Comparison of ENCODE assay signal across 10 mouse cellular contexts in the genomic region with DNA sequence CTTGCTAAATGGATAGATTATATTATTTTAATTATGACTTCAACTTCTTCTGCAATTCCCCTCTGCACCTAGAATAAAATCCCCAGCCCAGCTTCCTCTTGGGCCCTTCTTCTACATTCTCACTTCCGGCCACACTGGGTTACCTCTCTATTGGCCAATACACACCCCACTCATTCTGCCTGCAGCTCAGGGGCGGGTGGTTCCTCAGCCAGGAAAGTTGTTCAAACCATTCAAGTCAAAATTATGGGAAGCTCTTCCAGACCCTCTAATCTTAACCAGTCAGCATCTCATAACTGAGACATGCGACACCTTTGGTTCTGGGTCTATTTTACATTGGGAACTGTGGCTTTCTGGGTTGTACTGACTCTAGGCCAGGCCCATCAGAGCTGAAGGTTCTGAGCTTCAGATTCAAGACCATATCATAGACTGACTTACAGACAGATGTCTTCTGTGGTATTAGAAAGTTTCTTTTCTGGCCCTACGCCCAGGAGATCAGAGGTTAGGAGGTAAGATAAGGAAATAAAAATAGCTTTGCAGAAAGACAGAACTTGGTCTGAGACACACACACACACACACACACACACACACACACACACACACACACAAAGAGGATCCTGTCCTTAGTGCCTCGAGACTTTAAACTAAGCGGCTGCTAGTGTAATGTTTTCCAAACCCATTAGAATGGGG. TPM values are rescaled to one million over a fixed set of nuclear protein-coding genes. Genes with fewer than 3 reads are reported as not detected.
DNase-seq lines count a peak whose midpoint lies in the region; ATAC-seq and TF ChIP-seq lines count a peak whose summit lies in the region.
"Had no signal": no experiment of that assay in that cellular context is flagged by ENCODE, and none has a peak within 500 bp of the region (broad histone marks: within the 10 kb centered on the region; RNA-seq: fewer than 3 reads in every experiment).

No protein-coding gene starts in this region.

- 56% methylated on average over 6 of the region's 6 CpGs for WGBS in lung, embryonic 14.5 days
- 47% methylated on average over 6 of the region's 6 CpGs for WGBS in stomach, postnatal 0 days
- 89% methylated on average over 6 of the region's 6 CpGs for WGBS in midbrain, embryonic 14.5 days

- peaks cover 5% of the 10 kb centered on the region; the same call in 1 of the 2 replicates for H3K36me3 ChIP-seq in lung, embryonic 14.5 days (ENCODE audit: insufficient read depth)
- H3K36me3 ChIP-seq in stomach, postnatal 0 days (ENCODE audit: control insufficient read depth, insufficient read depth, low read length): no peaks in the 10 kb centered on the region
- H3K36me3 ChIP-seq in midbrain, embryonic 14.5 days (ENCODE audit: control insufficient read depth, insufficient read depth, low read length): no peaks in the 10 kb centered on the region
- H3K36me3 ChIP-seq: neural tube, embryonic 12.5 days had no signal

- peaks cover 12% of the 10 kb centered on the region for H3K4me1 ChIP-seq in lung, embryonic 14.5 days (ENCODE audit: insufficient read depth)
- H3K4me1 ChIP-seq in stomach, postnatal 0 days (replicated peaks; ENCODE audit: control insufficient read depth, insufficient read depth): 0 out of 2 replicates have a peak, but pooled peaks cover 3% of the 10 kb centered on the region
- H3K4me1 ChIP-seq in midbrain, embryonic 14.5 days (ENCODE audit: control insufficient read depth, insufficient read depth, low read length): peaks cover 21% of the 10 kb centered on the region

- peak; percentile 49 to 56 for DNase-seq in spleen, adult 18-20 months
- DNase-seq in spleen, adult 12 weeks (ENCODE audit: low spot score): no peak
- peak; percentile 69 to 81 for DNase-seq in heart, adult 9 months (ENCODE audit: low spot score in 2 of 2)
- peak; percentile 70 for DNase-seq in lung, embryonic 14.5 days
- peak; percentile 47 for DNase-seq in stomach, postnatal 0 days (ENCODE audit: low spot score)
- DNase-seq in midbrain, embryonic 14.5 days: no peak
- no peak for DNase-seq in cerebellum, postnatal 4 days (ENCODE audit: low spot score in 2 of 2)

- TF ChIP-seq CTCF in lung, embryonic 14.5 days (IDR thresholded peaks at IDR 0.05; ENCODE audit: low read depth): no peak
- no peak for TF ChIP-seq CTCF in stomach, postnatal 0 days (IDR thresholded peaks at IDR 0.05; ENCODE audit: low read depth)

- H3K4me3 ChIP-seq in lung, embryonic 14.5 days (ENCODE audit: low read depth, low read length): no peak overlapping the region
- no peak overlapping the region for H3K4me3 ChIP-seq in stomach, postnatal 0 days (ENCODE audit: low read depth, low read length)
- H3K4me3 ChIP-seq in midbrain, embryonic 14.5 days (replicated peaks; ENCODE audit: low read depth, low read length): no peak overlapping the region
- H3K4me3 ChIP-seq: erythroblast, embryonic 14.5 days; neural tube, embryonic 12.5 days had no signal

- H3K27ac ChIP-seq in lung, embryonic 14.5 days (ENCODE audit: low read depth): 0 out of 2 replicates have a peak overlapping the region, but pooled peaks have one; percentile 30
- peak overlapping the region; percentile 74 for H3K27ac ChIP-seq in stomach, postnatal 0 days (replicated peaks)
- H3K27ac ChIP-seq in midbrain, embryonic 14.5 days (replicated peaks; ENCODE audit: low read depth, low read length): no peak overlapping the region
- H3K27ac ChIP-seq: neural tube, embryonic 12.5 days had no signal

- H3K27me3 ChIP-seq in lung, embryonic 14.5 days (ENCODE audit: insufficient read depth, low read length): no peaks in the 10 kb centered on the region
- H3K27me3 ChIP-seq in stomach, postnatal 0 days (ENCODE audit: control insufficient read depth, insufficient read depth, low read length): no peaks in the 10 kb centered on the region
- no peaks in the 10 kb centered on the region for H3K27me3 ChIP-seq in midbrain, embryonic 14.5 days (ENCODE audit: control insufficient read depth, insufficient read depth, low read length)
- H3K27me3 ChIP-seq: neural tube, embryonic 12.5 days had no signal

- no peak for TF ChIP-seq EP300 in stomach, postnatal 0 days (optimal IDR thresholded peaks at IDR 0.05)

- H3K4me2 ChIP-seq in lung, embryonic 14.5 days: no peak overlapping the region
- no peak overlapping the region for H3K4me2 ChIP-seq in stomach, postnatal 0 days (replicated peaks; ENCODE audit: low read depth)
- H3K4me2 ChIP-seq in midbrain, embryonic 14.5 days (ENCODE audit: low read length): no peak overlapping the region
- H3K4me2 ChIP-seq: neural tube, embryonic 12.5 days had no signal

- H3K9me3 ChIP-seq in lung, embryonic 14.5 days (ENCODE audit: low read depth, low read length): no peaks in the 10 kb centered on the region
- H3K9me3 ChIP-seq in stomach, postnatal 0 days (ENCODE audit: control insufficient read depth, low read length): no peaks in the 10 kb centered on the region
- H3K9me3 ChIP-seq in midbrain, embryonic 14.5 days (ENCODE audit: control insufficient read depth, low read length): no peaks in the 10 kb centered on the region
- H3K9me3 ChIP-seq: neural tube, embryonic 12.5 days had no signal

- H3K9ac ChIP-seq in lung, embryonic 14.5 days: no peak overlapping the region
- no peak overlapping the region for H3K9ac ChIP-seq in stomach, postnatal 0 days (ENCODE audit: low read length)
- no peak overlapping the region for H3K9ac ChIP-seq in midbrain, embryonic 14.5 days (replicated peaks; ENCODE audit: low read length)
- H3K9ac ChIP-seq: neural tube, embryonic 12.5 days had no signal

- no peak for ATAC-seq in lung, embryonic 14.5 days (ENCODE audit: insufficient read depth)
- ATAC-seq in stomach, postnatal 0 days (ENCODE audit: low FRiP score, low TSS enrichment): no peak
- ATAC-seq in midbrain, embryonic 14.5 days (ENCODE audit: low FRiP score, low TSS enrichment): no peak
- no peak for ATAC-seq in erythroblast, adult 5-6 weeks (replicated peaks; ENCODE audit: low FRiP score, poor library complexity, severe bottlenecking)

RNA-seq across cellular contexts. Expression of gene Mical1, which starts 2.2 kb away (rescaled TPM):
- 75.1 and 78.7 TPM in 2 replicates for polyA plus RNA-seq in lung, embryonic 14.5 days (2014; fragmentation: Nextera tagmentation; extraction: Ambion mirVana)
- 23.0 and 25.9 TPM in 2 replicates for polyA plus RNA-seq in stomach, postnatal 0 days (2015; fragmentation: Nextera tagmentation; extraction: Ambion mirVana)
- 17.0 and 20.5 TPM in 2 replicates for polyA plus RNA-seq in midbrain, embryonic 14.5 days (2014; fragmentation: Nextera tagmentation; extraction: Ambion mirVana)
- 4.6 and 8.8 TPM in 2 replicates for total RNA-seq in erythroblast, adult 5-6 weeks (2015; ENCODE audit: low replicate concordance)
- total RNA-seq in erythroblast, adult 5-6 weeks (2017; ENCODE audit: low replicate concordance): 6.8 and 8.9 TPM in 2 replicates

RNA-seq across cellular contexts. Expression of gene Smpd2, which starts 16.2 kb away (rescaled TPM):
- 61.4 and 62.4 TPM in 2 replicates for polyA plus RNA-seq in lung, embryonic 14.5 days (2014; fragmentation: Nextera tagmentation; extraction: Ambion mirVana)
- polyA plus RNA-seq in stomach, postnatal 0 days (2015; fragmentation: Nextera tagmentation; extraction: Ambion mirVana): 51.5 and 52.9 TPM in 2 replicates
- 35.5 and 36.1 TPM in 2 replicates for polyA plus RNA-seq in midbrain, embryonic 14.5 days (2014; fragmentation: Nextera tagmentation; extraction: Ambion mirVana)
- 2.1 and 2.5 TPM in 2 replicates for total RNA-seq in erythroblast, adult 5-6 weeks (2015; ENCODE audit: low replicate concordance)
- total RNA-seq in erythroblast, adult 5-6 weeks (2017; ENCODE audit: low replicate concordance): 0.85 and 1.5 TPM in 2 replicates

RNA-seq across cellular contexts. Expression of gene Ppil6, which starts 16.3 kb away (rescaled TPM):
- polyA plus RNA-seq in lung, embryonic 14.5 days (2014; fragmentation: Nextera tagmentation; extraction: Ambion mirVana): 0.73 and 1.2 TPM in 2 replicates
- 2.4 and 2.5 TPM in 2 replicates for polyA plus RNA-seq in stomach, postnatal 0 days (2015; fragmentation: Nextera tagmentation; extraction: Ambion mirVana)
- polyA plus RNA-seq in midbrain, embryonic 14.5 days (2014; fragmentation: Nextera tagmentation; extraction: Ambion mirVana): 1.3 and 1.7 TPM in 2 replicates
- total RNA-seq in erythroblast, adult 5-6 weeks (2015; ENCODE audit: low replicate concordance): not detected in 2 replicates
- total RNA-seq in erythroblast, adult 5-6 weeks (2017; ENCODE audit: low replicate concordance): not detected in 2 replicates
- polyA plus RNA-seq: erythroblast, embryonic 14.5 days had no signal

RNA-seq across cellular contexts. Expression of gene Zbtb24, which starts 23.7 kb away (rescaled TPM):
- polyA plus RNA-seq in lung, embryonic 14.5 days (2014; fragmentation: Nextera tagmentation; extraction: Ambion mirVana): 17.1 and 19.2 TPM in 2 replicates
- 8.6 and 9.8 TPM in 2 replicates for polyA plus RNA-seq in stomach, postnatal 0 days (2015; fragmentation: Nextera tagmentation; extraction: Ambion mirVana)
- 18.5 and 20.5 TPM in 2 replicates for polyA plus RNA-seq in midbrain, embryonic 14.5 days (2014; fragmentation: Nextera tagmentation; extraction: Ambion mirVana)
- total RNA-seq in erythroblast, adult 5-6 weeks (2015; ENCODE audit: low replicate concordance): 2.9 and 6.9 TPM in 2 replicates
- 8.5 and 9.2 TPM in 2 replicates for total RNA-seq in erythroblast, adult 5-6 weeks (2017; ENCODE audit: low replicate concordance)

RNA-seq across cellular contexts. Expression of gene Cd164, which starts 45.3 kb away (rescaled TPM):
- polyA plus RNA-seq in lung, embryonic 14.5 days (2014; fragmentation: Nextera tagmentation; extraction: Ambion mirVana): 196 and 208 TPM in 2 replicates
- 112 and 116 TPM in 2 replicates for polyA plus RNA-seq in stomach, postnatal 0 days (2015; fragmentation: Nextera tagmentation; extraction: Ambion mirVana)
- 34.9 and 63.8 TPM in 2 replicates for polyA plus RNA-seq in midbrain, embryonic 14.5 days (2014; fragmentation: Nextera tagmentation; extraction: Ambion mirVana)
- 57.6 and 59.8 TPM in 2 replicates for total RNA-seq in erythroblast, adult 5-6 weeks (2015; ENCODE audit: low replicate concordance)
- total RNA-seq in erythroblast, adult 5-6 weeks (2017; ENCODE audit: low replicate concordance): 50.2 and 53.9 TPM in 2 replicates

Comparison
In these comparisons a context has a peak if more than half of its experiments do, and no peak if none do; other contexts are left out.
1. DNase-seq: peak in spleen, adult 18-20 months (2 of 2), heart, adult 9 months (2 of 2), lung, embryonic 14.5 days (single experiment) and stomach, postnatal 0 days (single experiment); none in spleen, adult 12 weeks (single experiment), midbrain, embryonic 14.5 days (single experiment) and cerebellum, postnatal 4 days (0 of 2).